Mouse (Mus musculus) stomach, postnatal 0 days (tissue): ENCODE results near the gene Nts. TPM values are rescaled to one million over a fixed set of nuclear protein-coding genes. Genes with fewer than 3 reads are reported as not detected.
"Not testable (repeated sequence)": the region's sequence is repeated elsewhere in the genome, so short reads cannot be mapped to it uniquely, and the experiment has no call there.

ENCODE experiments used
- ATAC-seq: fragments of 200-750 bp; cut with Nextera tagmentation; 2 replicates; pipeline ENCODE4 v1.8.0; 2017; ENCODE audit not compliant: low FRiP score, low TSS enrichment
- DNase-seq: peaks from one replicate; pipeline ENCODE4 v3.0.0-alpha.2; 2016; ENCODE audit warnings: low spot score
- H3K27ac ChIP-seq: fragments of 300-500 bp; sonication (generic); replicated peaks from 2 replicates; pipeline ENCODE4 v1.5.1; 2014; ENCODE audit warnings: mild to moderate bottlenecking, control low read depth
- H3K27me3 ChIP-seq: fragments of 300-500 bp; sonication (generic); 2 replicates; pipeline ENCODE4 v1.6.1; 2014; ENCODE audit warnings: low read length; ENCODE audit not compliant: control insufficient read depth, insufficient read depth
- H3K36me3 ChIP-seq: fragments of 300-500 bp; sonication (generic); 2 replicates; pipeline ENCODE4 v1.6.1; 2014; ENCODE audit warnings: low read length, mixed read lengths; ENCODE audit not compliant: control insufficient read depth, insufficient read depth
- H3K4me1 ChIP-seq: fragments of 300-500 bp; sonication (generic); replicated peaks from 2 replicates; pipeline ENCODE4 v1.6.1; 2014; ENCODE audit warnings: antibody characterized with exemption; ENCODE audit not compliant: control insufficient read depth, insufficient read depth
- H3K4me2 ChIP-seq: fragments of 300-500 bp; sonication (generic); replicated peaks from 2 replicates; pipeline ENCODE4 v1.6.1; 2014; ENCODE audit warnings: low read depth, mild to moderate bottlenecking, control low read depth, moderate library complexity
- H3K4me3 ChIP-seq: fragments of 300-500 bp; sonication (generic); 2 replicates; pipeline ENCODE4 v1.5.1; 2014; ENCODE audit warnings: low read depth, low read length, control low read depth
- H3K9ac ChIP-seq: fragments of 300-500 bp; sonication (generic); 2 replicates; pipeline ENCODE4 v1.6.1; 2014; ENCODE audit warnings: mild to moderate bottlenecking, low read length, control low read depth, mixed read lengths
- H3K9me3 ChIP-seq: fragments of 300-500 bp; sonication (generic); 2 replicates; pipeline ENCODE4 v1.6.1; 2016; ENCODE audit warnings: low read length; ENCODE audit not compliant: control insufficient read depth
- CTCF ChIP-seq: IDR thresholded peaks from 2 replicates; pipeline ENCODE4 v1.5.1; 2016; ENCODE audit warnings: antibody characterized with exemption, low read depth, mild to moderate bottlenecking, moderate library complexity
- WGBS: fragments of 180-500 bp; shearing (Covaris S2); extraction: QIAGEN DNeasy Blood & Tissue Kit; methylation state at CpG from one replicate; pipeline ENCODE4 v1.1.7; 2014; 5-methylcytosine and 5-hydroxymethylcytosine counted together
- polyA plus RNA-seq: library from polyadenylated mRNA; unstranded; fragments of >200 nt; fragmentation: Nextera tagmentation; extraction: Ambion mirVana; gene quantifications from 2 replicates; pipeline ENCODE4 v1.2.1, GENCODE M21; 2015

Nts gene
- polyA plus RNA-seq, 1 experiment from 2014 or later = 0.39 TPM

- not testable (repeated sequence) for H3K4me2 ChIP-seq, H3K9me3 ChIP-seq, ATAC-seq, H3K9ac ChIP-seq, H3K27me3 ChIP-seq, H3K27ac ChIP-seq, H3K4me3 ChIP-seq, H3K36me3 ChIP-seq, H3K4me1 ChIP-seq
- DNase-seq = peak; percentile 34
- 3% methylated on average over 5 of the region's 7 CpGs for WGBS
- peak; percentile 63 for TF ChIP-seq CTCF
Observed at GRCm38 (mm10) chr10:102435048-102435447, 55.2 kb downstream of the Nts start.

Other genes starting within 250 kb of the Nts start
- 6.0 and 7.5 TPM in 2 replicates for gene Rassf9, start 21.7 kb upstream of the Nts start, polyA plus RNA-seq